Mouse (Mus musculus): Measurements from ENCODE around the gene Pdxp.

DNA sequence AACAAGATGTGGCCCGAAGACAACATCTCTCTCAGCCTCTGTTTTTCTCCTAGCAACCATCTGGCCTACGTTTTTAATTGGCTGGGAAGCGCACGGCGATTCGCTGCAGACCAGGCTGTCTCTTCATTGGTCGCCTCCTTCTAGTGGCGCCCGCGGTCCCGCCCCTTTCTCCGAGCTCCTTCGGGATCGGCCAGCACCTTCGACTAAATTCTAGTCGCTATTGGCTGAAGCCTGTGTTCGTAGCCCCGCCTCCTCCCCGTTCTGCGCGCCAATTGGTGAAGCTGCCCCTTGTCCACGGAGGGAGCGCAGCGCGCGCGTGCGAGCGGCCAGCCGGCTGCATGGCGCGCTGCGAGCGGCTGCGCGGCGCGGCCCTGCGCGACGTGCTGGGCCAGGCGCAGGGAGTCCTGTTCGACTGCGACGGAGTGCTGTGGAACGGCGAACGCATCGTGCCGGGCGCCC is at the start of gene Pdxp:
- no peak for TF ChIP-seq ZNF384 (IDR thresholded peaks at IDR 0.05; ENCODE audit: low read depth, low read length)
- no peak for TF ChIP-seq ZKSCAN1 (IDR thresholded peaks at IDR 0.05; ENCODE audit: borderline replicate concordance, low read depth, low read length)
- TF ChIP-seq TCF12 (IDR thresholded peaks at IDR 0.05; ENCODE audit: low read depth, low read length) = 0 out of 2 replicates have a peak, but pooled peaks have one; percentile 9
- TF ChIP-seq CTCF (conservative IDR thresholded peaks at IDR 0.05 in 1 of 2, IDR thresholded peaks at IDR 0.05 in 1 of 2; ENCODE audit: low read depth in 2 of 2, low read length in 2 of 2) = no peak
- no peak for TF ChIP-seq SIN3A (IDR thresholded peaks at IDR 0.05; ENCODE audit: low read length)
